Mouse (Mus musculus): ENCODE measurements around the gene Lrrc73. TPM values are rescaled to one million over a fixed set of nuclear protein-coding genes. Genes with fewer than 3 reads are reported as not detected.
A peak's percentile ranks its signal among the peaks of the same experiment; 100 is the strongest.

Gene Lrrc73
- total RNA-seq, 2 experiments from 2014 or later: 0.54 to 0.79 TPM

DNA sequence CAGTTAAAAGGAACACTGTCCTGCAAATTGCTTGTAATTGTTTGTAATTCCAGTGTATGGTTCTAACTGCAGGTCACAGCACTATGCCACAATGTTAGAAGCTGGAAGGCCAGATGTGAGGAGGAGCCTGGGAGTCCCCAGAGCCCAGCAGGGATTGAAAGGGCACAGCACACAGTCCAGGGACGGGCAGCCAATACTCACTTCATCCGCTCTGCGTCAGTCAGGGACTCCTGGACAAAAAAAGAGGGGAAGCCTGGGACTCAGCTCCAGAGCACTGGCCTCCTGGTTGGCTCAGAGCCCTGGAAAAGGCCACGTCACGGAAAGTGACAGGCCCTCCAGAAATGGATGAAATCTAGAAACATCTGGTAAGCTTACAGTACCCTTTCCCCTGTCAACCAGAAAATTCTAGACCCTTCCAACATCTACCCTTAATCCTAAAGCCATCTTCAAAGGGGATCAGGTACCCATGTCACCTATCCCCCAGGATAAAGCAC is 8.9 kb downstream of the Lrrc73 start:
- DNase-seq: no peak

DNA sequence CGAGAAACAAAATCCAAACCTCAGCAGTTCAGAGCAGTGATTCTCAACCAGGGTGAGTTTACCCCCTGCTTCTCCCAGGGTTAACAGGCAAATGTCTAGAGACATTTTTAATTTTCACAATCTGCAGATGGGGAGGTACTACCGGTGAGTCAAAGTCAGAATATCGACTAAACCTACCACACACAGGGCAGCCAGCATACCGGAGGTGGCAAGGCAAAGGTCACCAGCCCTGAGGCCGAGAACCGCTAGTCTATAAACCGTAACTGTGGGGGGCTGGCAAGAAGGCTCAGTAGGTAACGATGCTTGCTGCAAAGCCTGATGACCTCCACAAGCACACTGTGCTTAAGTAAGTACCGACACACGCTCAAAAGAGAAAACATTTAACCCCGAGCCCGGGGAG is 12.2 kb downstream of the Lrrc73 start:
- DNase-seq: no peak

DNA sequence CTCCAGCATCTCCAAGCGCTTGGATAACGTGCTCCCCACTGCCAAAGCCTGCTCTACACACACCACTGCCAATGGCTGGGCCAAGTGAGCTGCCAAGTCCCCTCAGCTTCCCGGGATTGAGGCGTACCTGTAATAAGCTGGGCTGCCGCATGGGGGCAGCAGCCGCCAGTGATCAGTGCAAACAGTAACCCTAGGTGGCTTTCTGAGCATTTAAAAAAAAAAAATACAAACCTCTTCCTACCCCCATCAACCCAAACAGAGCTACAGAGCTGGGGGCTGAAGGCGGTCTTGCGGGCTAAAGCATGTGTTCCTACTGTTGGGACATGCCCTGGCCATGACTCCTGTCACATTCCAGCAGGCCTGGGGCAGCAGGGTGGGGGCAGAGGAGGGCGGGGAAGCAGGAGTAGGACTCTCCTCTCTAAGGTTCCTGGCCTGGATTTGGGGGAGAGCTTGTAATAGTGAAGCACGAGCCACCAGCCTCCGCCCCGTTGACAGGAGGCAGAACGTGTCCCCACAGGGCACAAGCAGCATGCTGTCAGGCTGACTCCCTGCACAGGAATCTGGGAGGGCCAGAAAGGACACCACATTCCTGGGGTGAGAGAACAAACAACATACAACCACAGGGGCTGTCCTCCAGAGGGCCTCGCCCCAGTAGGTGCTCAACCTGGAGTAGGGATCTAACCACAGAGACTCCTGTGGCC is 12.7 kb downstream of the Lrrc73 start:
- DNase-seq: peak; percentile 87

DNA sequence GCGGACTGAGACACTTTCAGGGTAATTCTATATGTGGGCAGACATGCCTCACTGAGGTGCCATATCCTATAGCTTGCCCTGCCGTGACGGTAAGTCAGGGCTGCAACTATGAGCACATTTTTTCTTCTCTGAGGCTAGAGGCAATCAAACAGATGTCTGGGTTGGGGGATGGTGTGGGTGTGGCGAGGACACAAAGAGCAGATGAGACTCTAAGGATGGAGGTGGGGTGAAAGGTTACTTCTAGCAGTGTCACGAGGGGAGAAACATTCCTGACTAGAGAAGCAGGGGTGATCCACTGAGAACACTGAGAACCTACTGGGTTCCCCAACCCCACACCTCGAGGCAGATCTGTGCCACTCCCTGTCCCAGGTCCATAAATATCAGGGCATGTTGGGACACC is 13.7 kb downstream of the Lrrc73 start:
- DNase-seq: no peak

DNA sequence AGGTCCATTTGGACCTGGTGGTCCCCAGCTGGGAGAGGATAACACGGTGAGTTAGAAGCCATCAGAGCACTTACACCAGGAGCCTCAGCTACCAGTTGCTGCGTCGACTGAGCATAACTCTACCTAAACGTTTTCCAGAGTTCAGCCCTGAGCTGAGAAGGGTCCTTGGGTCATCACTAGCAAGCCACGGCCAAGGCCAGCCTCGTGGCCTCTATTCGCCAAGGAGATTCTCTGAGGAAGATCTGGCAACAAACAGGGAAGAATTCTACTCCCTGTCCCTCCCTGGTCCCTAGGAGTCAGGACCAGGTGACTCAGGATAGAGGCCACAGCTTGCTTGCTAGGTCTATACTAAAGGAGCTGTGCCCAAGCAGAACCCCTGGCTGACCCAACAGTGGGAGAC is 14.2 kb downstream of the Lrrc73 start:
- no peak for DNase-seq

DNA sequence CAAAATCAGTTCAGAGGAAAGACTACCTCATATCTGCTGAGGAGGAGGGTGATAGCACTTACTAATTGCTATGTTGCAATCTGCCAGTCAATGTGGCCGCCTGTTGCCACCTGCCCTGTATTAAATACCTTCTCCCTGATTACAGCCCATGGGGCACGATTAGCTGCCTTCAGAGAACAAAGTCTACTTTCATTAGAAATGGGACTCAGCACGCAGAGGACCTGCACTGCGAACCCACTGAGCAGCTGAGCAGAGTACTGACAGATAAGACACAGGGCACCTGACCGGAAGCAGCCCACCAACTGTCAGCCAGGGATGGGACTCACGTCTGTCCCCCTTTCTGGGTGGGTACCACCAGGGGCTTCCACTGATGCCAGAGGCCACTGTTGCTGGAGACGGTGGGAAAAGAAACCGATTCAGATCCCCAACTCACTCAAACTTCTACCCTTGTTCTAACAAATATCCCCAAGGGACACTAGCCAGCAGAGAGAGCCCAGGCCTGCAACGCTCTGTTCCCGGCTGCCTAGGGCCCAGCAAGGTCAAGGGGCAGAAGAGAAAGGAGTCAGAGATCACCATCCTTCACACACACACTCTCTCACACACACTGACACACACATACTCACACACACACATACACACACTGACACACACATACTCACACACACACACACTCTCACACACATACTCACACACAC is 14.8 kb downstream of the Lrrc73 start:
- DNase-seq: no peak

DNA sequence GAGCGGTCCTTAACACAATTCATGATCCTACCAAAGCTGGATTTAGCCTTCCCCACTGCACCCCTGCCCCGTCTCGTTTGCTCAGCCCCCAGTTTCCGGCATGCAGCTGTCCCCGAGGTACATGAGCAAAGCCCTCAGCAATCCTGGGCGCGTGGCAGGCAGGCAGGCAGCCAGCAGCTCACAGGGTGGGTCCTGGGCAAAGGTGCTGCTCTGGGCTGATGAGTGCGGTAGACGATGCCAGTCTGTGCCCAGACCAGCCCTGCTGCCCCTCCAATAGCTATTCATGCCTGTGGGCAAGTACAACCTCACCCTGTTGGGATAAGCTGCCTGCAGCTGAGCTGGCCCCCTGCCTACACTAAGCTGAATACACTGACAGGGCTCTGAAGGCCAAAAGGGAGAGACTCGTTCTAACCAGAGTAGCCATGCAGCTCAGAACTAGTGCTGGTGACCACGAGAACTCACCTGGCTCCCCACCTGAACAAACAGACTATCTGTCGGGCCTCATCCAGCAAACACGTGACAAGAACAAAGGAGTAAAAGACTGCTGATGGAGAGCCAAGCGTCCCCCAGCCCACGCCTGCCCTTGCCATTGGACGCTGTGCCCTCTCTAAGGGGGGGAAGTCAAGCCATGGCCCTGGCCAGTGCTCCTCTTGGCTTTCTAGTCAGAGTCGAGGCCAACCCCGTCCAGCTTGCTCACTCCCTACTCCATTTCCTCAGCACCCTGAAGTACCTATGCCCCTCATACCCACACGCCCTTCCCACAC is 16.6 kb downstream of the Lrrc73 start:
- peak; percentile 61 for DNase-seq

DNA sequence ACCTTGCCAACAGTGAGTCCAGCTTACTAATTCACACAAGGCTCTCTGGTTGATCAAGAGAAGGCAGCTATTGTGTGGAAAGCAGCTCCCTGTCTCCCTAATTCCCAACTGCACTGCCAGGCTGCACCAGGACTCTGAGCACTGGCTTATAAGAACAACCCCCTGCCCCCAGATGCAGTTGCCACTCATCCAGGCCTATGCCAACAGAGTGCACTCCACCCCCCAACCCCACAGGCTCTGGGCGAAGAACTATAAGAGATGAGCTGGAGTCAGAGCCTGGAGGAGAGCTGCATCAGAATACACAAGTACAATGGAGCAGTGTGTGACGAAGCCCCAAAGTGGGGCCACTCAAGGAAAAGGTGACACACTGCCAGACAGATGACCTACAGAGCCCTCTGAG is 18.7 kb downstream of the Lrrc73 start:
- no peak for DNase-seq

DNA sequence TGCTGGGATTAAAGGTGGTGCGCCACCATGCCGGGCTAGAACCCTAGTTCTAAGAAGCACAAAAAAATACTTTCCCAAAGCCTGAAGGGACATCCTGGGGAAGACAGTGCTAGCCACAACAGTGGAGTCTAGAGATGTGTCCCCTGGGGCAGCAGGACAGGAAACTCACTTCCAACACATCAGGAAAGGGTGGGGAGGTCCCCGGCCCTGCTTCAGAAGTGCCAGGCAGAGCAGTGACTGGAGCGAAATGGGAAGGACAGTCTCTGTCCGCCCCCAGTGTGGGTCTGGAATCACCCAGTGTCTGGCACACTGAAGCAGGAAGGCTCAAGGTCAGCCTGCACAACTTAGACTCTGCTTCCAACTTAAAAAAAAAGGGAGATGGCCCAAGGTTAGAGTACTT is 19.3 kb downstream of the Lrrc73 start:
- no peak for DNase-seq

DNA sequence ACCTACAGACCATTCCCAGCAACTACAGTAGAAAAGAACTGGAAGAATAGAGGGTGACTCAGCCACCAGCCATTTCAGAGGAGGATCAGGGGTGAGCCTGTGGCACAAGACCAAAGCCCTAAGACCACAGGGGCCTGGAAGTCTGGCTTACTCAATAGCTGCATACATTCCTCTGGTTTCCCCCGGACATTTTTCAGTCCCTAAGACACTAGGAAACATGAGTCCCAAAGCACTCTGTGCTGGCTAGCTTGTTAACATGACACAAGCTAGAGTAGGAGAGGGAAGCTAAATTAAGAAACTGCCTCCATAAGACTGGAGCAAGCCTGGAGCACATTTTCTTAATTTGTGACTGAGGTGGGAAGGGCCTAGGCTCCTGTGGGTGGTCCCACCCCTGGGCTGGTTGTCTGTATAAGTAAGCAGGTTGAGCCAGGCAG is 20.5 kb downstream of the Lrrc73 start:
- DNase-seq: no peak

DNA sequence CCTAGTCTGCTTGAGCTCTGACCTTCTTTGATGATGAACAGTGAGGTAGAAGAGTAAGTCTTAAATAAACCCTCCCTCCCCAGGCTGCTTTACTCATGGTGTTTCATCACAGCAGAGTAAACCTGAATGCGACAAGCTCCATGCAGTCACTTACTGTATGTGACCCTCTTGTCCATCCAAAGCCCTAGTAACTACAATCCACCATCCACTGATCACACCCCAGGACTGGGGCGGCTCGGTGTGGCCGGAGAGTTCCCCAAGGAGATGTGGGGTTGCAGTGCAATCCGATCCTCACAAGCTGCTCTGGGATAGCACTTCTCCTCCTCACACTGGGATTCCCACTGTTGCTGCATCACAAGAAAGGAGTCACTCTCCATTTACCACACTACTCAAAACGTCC is 21.1 kb downstream of the Lrrc73 start:
- DNase-seq: no peak

DNA sequence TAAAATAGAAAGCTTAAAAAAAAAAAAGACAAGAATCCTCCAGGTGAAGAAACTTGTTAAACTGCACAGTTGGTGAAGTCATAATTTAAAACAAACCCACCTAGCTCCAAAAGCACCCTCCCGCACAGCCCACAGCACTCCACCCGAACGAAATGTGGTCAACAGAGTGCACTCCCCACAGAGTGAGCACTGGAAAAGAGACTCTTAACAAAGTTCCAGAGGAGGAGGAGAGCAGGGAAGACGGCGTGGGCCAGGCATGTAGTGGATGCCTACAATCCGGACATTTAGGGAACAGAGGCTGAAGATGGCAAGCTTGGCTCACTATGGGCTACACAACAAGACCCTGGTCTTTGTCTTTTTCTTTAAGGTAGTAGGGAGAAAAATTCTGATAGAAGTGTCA is 21.7 kb downstream of the Lrrc73 start:
- no peak for DNase-seq

DNA sequence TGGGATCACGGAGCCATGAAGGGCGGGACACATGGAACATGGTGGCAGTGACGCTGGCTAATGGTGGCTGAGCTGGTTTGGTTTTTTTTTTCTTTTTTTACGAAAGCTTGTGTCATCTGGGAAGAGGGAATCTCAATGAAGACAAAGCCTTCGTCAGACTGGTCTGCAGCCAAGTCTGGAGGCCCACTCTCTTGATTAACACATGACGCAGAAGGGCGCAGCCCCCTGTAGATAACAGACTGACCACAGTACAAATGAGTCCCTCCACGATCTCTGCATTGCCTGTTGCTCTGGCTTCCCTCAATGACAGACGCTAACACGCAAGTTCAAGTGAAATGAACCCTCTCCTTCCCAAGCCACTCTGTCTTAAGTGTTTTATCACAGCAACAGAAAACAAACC is 22.2 kb downstream of the Lrrc73 start:
- DNase-seq: no peak

DNA sequence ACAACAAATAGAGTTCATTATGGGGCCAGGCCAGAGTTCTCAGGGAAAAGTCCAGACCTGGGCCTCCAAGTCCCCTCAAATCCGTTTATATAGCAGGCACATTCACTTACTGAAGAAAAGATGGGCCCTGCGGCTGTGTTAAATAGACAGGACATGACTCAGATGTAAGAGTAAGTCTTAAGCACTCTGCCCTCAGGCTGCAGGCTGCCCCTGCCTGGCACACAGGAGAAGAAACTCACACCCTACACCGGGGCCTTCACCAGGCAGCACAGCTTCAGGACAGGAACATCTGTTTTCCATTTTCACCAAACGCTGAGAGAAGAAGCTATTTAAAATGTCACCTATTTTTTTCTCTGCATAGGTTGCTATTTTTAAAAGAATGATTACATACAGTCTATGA is 24.3 kb downstream of the Lrrc73 start:
- no peak for DNase-seq

DNA sequence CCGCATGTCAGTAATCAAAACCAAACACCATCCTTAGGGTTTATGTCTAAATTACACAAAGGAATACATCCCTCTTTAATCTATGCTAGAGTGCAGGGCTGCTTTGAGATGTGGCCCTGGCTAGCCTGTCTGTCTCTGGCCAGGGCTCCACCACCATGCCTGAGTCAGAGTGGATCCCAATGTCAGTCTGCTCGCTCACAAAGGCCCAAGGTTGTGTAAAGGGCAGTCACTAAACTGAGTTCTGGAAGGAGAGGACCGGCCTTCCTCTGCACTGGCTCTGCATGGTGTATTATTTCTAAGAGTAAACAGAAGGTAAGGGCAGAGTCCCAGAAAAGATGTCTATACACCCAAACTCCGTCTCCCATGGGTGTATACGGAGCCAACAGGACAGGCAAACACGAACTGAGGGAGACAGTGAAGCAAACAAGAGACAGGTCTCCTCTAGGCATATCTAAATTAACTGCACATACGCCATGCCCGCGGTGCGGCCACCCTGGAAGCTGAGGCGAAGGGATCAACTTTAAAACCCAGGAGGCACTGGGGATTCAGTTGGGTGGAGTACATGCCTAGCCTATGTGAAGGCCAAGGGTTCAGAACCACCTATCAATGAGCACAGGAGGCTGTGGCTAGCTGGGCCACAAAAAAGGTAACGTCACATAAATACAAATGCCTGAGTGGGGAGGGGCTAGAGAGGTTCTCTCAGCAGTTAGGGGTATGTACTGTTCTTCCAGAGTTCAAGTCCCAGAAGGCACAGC is 24.9 kb downstream of the Lrrc73 start:
- DNase-seq: no peak

DNA sequence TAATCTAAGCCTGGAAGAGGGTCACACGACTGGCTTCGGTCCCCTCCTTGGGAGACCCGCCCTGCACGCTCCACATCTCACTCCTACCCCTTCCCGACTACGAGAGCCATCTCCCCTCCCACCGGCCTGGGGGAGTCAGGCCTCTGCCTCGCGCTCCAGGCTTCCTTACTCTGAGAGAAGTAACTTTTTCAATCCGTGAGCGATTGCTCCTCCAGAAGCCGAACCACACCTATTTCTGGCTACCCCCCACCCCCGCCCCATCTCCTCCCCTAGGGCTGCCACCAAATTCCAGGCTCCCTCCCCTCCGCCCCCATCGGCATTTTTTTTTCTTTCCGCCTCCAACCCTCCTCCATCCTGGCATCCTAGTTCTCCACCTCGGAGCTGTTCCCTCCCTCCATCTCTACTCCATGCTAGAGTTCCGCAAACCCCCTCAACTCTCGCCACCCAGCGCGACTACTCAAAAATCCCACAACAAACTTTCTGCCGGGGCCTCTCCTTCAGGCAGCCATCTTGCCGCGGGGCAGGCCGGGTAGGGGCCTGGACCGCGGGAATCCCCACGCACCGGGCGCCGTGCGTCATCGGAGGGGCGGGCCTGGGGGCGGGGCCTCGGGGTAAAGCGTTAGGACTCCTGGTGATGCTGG is 29.3 kb downstream of the Lrrc73 start, which contains the start of gene Tjap1:
Tjap1 (minus strand) TSS at position 544 of the 641 bp plus-strand sequence.
- DNase-seq: peak; percentile 89

DNA sequence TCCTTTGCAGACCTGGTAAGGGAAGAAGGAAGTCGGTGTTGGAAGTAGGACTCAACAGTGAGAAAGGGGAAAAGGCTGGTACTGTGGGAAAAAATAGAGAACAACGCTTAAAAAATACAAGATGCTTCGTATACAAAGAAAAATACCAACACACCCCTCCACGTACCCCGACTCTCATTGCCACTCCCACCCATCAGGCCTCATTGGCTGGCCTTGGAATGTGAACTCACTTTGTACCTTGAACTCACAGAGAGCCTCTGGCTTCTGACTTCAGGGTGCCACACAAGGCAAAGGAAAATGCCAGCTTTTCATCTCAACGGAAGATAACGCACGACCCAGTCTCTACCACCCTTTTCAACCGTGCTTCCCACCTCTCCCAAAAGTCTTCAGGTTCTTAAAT is 29.8 kb downstream of the Lrrc73 start:
- no peak for DNase-seq

DNA sequence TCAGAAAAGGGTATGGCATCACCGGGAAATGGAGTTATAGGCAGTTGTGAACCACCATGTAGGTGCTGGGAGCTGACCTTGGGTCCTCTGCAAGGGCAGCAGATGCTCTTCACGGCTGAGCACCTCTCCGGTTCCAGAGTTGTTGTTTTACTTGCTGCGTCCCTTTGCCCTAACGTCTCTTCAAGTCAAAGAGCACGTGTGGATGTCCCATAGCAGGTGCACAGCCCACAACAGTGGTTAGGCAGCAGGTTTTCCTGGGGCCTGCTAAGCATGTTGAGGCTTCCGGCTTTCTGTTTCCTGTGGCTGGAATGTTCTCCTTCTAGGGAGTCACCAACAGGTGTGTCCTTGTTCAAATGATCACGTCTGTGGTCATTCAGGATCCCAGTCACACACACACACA is 30.6 kb downstream of the Lrrc73 start:
- no peak for DNase-seq

DNA sequence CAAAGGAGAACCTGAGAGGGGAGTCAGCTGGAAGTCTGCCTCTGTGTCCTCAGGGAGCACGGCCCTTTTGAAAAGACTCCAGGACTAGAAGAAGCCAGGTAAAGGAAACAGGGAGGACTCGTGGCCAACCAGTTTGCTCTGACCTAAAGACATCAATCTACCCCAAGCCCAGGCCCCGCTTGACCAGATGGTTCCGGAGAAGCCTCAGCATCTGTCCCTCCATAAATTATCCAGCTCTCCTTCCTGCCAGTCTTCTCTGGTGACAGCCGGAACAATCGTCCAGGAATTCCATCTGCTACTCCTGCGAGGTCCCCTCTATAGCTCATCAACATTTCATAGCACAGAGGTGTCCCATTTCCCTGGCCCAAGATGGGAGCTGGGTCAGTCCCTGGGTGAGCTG is 31.3 kb downstream of the Lrrc73 start:
- no peak for DNase-seq

DNA sequence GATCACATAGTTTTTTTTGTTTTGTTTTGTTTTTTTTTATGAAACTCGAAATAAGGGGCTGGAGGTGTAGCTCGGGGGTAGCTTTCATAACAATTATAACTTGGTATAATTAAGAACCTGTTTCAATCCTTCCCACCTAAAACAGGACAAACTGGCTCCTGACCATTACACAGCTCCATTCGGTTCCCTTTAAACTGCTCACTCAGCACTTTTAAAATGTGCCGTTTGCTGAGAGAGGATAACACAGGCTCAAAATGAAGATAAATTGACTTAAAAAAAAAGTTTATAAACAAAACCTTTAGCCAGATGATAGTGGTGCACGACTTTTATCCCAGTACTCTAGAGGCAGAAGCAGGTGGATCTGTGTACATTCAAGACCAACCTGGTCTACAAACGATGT is 32.1 kb downstream of the Lrrc73 start:
- DNase-seq: no peak

DNA sequence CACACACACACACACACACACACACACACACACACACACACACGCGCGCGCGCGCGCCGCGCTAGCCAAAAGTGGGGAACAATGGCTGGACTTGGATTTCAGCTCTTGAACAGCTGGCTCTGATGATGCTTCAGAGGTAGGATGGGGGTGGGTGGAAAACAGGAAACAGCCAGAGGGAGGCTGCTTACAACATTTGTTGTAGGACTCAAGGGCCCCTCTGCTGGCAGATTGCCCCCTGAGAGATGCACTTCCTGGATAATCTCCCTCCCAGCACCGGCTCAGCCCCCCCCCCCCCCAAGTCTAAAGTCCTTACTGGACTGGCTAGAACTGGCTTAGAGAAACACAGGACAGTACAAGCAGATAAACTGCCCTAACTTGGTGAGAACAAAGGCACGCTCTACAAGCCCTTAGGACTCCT is 34.4 kb downstream of the Lrrc73 start:
- DNase-seq: peak; percentile 76

DNA sequence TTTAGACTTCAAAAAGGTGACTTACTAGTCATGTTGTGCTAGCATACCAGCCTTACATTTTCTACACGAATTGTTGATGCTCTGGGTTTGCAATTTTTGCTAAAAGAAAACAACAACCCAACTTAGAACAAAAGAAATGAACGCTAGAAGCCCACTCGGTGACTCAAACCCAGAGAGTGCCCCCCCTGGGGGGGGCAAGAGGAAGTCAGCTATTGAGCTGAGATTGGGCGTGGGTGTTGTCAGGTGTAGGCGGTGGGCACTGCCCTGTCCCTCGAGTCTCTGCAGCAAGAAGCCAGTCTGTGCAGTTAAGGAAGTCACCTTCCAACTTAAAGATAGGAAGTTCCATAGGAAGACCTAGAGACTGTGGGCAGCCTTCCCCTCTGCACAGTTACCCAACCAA is 43.3 kb downstream of the Lrrc73 start:
- DNase-seq: no peak

All from gastrocnemius, postnatal 10 days (tissue).